Mouse (Mus musculus) heart, postnatal 0 days (tissue): ENCODE results near the gene Lama5. TPM values are rescaled to one million over a fixed set of nuclear protein-coding genes. Genes with fewer than 3 reads are reported as not detected.

Source experiments
- ATAC-seq: fragments of 200-750 bp; cut with Nextera tagmentation; 2 replicates; pipeline ENCODE4 v1.8.0; 2017; ENCODE audit warnings: low read depth, moderate number of reproducible peaks, moderate library complexity; ENCODE audit not compliant: insufficient read depth
- DNase-seq: peaks from one replicate; pipeline ENCODE4 v3.0.0-alpha.2; 2016; ENCODE audit warnings: low spot score
- H3K27ac ChIP-seq: fragments of 300-500 bp; sonication (generic); 2 replicates; pipeline ENCODE4 v1.5.1; 2014; ENCODE audit warnings: low read depth, mild to moderate bottlenecking
- H3K27me3 ChIP-seq: fragments of 300-500 bp; sonication (generic); 2 replicates; pipeline ENCODE4 v1.6.1; 2014; ENCODE audit warnings: low read length, mixed read lengths; ENCODE audit not compliant: control insufficient read depth, insufficient read depth
- H3K36me3 ChIP-seq: fragments of 300-500 bp; sonication (generic); replicated peaks from 2 replicates; pipeline ENCODE4 v1.6.1; 2014; ENCODE audit warnings: low read length, mixed read lengths; ENCODE audit not compliant: control insufficient read depth, insufficient read depth
- H3K4me1 ChIP-seq: fragments of 300-500 bp; sonication (generic); 2 replicates; pipeline ENCODE4 v1.6.1; 2014; ENCODE audit warnings: antibody characterized with exemption; ENCODE audit not compliant: control insufficient read depth, insufficient read depth
- H3K4me2 ChIP-seq: fragments of 300-500 bp; sonication (generic); 2 replicates; pipeline ENCODE4 v1.6.1; 2014; ENCODE audit warnings: low read depth, mild to moderate bottlenecking, low read length, moderate library complexity
- H3K4me3 ChIP-seq: fragments of 300-500 bp; sonication (generic); 2 replicates; pipeline ENCODE4 v1.5.1; 2014; ENCODE audit warnings: low read depth, low read length
- H3K9ac ChIP-seq: fragments of 300-500 bp; sonication (generic); replicated peaks from 2 replicates; pipeline ENCODE4 v1.6.1; 2014; ENCODE audit warnings: low read depth, low read length, mixed read lengths
- H3K9me3 ChIP-seq: fragments of 300-500 bp; sonication (generic); replicated peaks from 2 replicates; pipeline ENCODE4 v1.6.1; 2016; ENCODE audit warnings: low read length; ENCODE audit not compliant: control insufficient read depth
- CTCF ChIP-seq: IDR thresholded peaks from 2 replicates; pipeline ENCODE4 v1.5.1; 2016; ENCODE audit warnings: antibody characterized with exemption, control low read depth, low read depth
- EP300 ChIP-seq: IDR thresholded peaks from 2 replicates; pipeline ENCODE4 v1.6.1; 2016; ENCODE audit warnings: antibody characterized with exemption, low read depth
- WGBS: fragments of 180-500 bp; shearing (Covaris S2); extraction: QIAGEN DNeasy Blood & Tissue Kit; methylation state at CpG from one replicate; pipeline ENCODE4 v1.1.7; 2014; 5-methylcytosine and 5-hydroxymethylcytosine counted together
- polyA plus RNA-seq: library from polyadenylated mRNA; unstranded; fragments of >200 nt; fragmentation: Nextera tagmentation; extraction: Ambion mirVana; gene quantifications from 2 replicates; pipeline ENCODE4 v1.2.1, GENCODE M21; 2015
- total RNA-seq: library from RNA; depleted of rRNA; stranded (reverse); fragments of >200 nt; gene quantifications from 2 replicates; pipeline ENCODE4 v1.2.3, GENCODE M21; 2014; ENCODE audit warnings: low replicate concordance

Gene Lama5
- total and polyA plus RNA-seq, 2 experiments from 2014 or later = 16.9 to 95.7 TPM

GRCm38 (mm10) chr2:180233101-180233904, 7.6 kb upstream of the Lama5 start:
- no peaks in the 10 kb centered on the region for H3K9me3 ChIP-seq
- H3K4me2 ChIP-seq = no peak overlapping the region
- H3K9ac ChIP-seq = no peak overlapping the region
- TF ChIP-seq EP300 (no peak), CTCF (no peak)
- no peak overlapping the region for H3K27ac ChIP-seq
- H3K36me3 ChIP-seq = no peaks in the 10 kb centered on the region
- no peaks in the 10 kb centered on the region for H3K27me3 ChIP-seq
- ATAC-seq = no peak
- no peak overlapping the region for H3K4me3 ChIP-seq
- H3K4me1 ChIP-seq = peaks cover 22% of the 10 kb centered on the region
- 52% methylated on average over 7 of the region's 7 CpGs for WGBS
- DNase-seq = no peak

GRCm38 (mm10) chr2:180230482-180230881, 4.8 kb upstream of the Lama5 start:
- Histone ChIP-seq H3K4me2 (no peak overlapping the region), H3K4me1 (peaks cover 43% of the 10 kb centered on the region), H3K36me3 (no peaks in the 10 kb centered on the region), H3K9ac (no peak overlapping the region), H3K27me3 (peaks cover 6% of the 10 kb centered on the region; the same call in 1 of the 2 replicates), H3K9me3 (no peaks in the 10 kb centered on the region), H3K27ac (peak overlapping the region; percentile 64), H3K4me3 (no peak overlapping the region)
- WGBS = 32% methylated on average over 4 of the region's 4 CpGs
- TF ChIP-seq CTCF (no peak), EP300 (no peak)
- peak; percentile 10; the same call in 1 of the 2 replicates for ATAC-seq
- DNase-seq = no peak

- Histone ChIP-seq H3K4me2 (no peak overlapping the region), H3K36me3 (no peaks in the 10 kb centered on the region), H3K9ac (no peak overlapping the region), H3K9me3 (no peaks in the 10 kb centered on the region), H3K4me3 (no peak overlapping the region), H3K27me3 (peaks cover 14% of the 10 kb centered on the region; the same call in 1 of the 2 replicates), H3K27ac (peak overlapping the region; percentile 24; the same call in 1 of the 2 replicates), H3K4me1 (peaks cover 46% of the 10 kb centered on the region)
- DNase-seq (no peak), ATAC-seq (no peak)
- TF ChIP-seq CTCF (no peak), EP300 (no peak)
- WGBS = 76% methylated on average over 3 of the region's 3 CpGs
These were observed 3.5 kb upstream of the Lama5 start for GRCm38 (mm10) chr2:180229129-180229528.

GRCm38 (mm10) chr2:180228592-180228991, 2.9 kb upstream of the Lama5 start:
- no peaks in the 10 kb centered on the region for H3K36me3 ChIP-seq
- no peaks in the 10 kb centered on the region for H3K9me3 ChIP-seq
- 21% methylated on average over 7 of the region's 7 CpGs for WGBS
- no peak overlapping the region for H3K4me3 ChIP-seq
- peaks cover 14% of the 10 kb centered on the region; the same call in 1 of the 2 replicates for H3K27me3 ChIP-seq
- no peak overlapping the region for H3K4me2 ChIP-seq
- peak overlapping the region; percentile 24 for H3K27ac ChIP-seq
- DNase-seq (peak; percentile 50), ATAC-seq (no peak)
- TF ChIP-seq EP300 (no peak), CTCF (0 out of 2 replicates have a peak, but pooled peaks have one; percentile 10)
- peaks cover 46% of the 10 kb centered on the region for H3K4me1 ChIP-seq
- no peak overlapping the region for H3K9ac ChIP-seq

- H3K27ac ChIP-seq = peak overlapping the region; percentile 24
- WGBS = 44% methylated on average over 6 of the region's 6 CpGs
- DNase-seq (no peak), ATAC-seq (no peak)
- no peak overlapping the region for H3K4me3 ChIP-seq
- H3K9ac ChIP-seq = no peak overlapping the region
- H3K27me3 ChIP-seq = peaks cover 14% of the 10 kb centered on the region; the same call in 1 of the 2 replicates
- no peak for TF ChIP-seq EP300
- TF ChIP-seq CTCF = no peak
- H3K4me2 ChIP-seq = peak overlapping the region; percentile 51; the same call in 1 of the 2 replicates
- H3K36me3 ChIP-seq = no peaks in the 10 kb centered on the region
- no peaks in the 10 kb centered on the region for H3K9me3 ChIP-seq
- peaks cover 46% of the 10 kb centered on the region for H3K4me1 ChIP-seq
These were observed 2.4 kb upstream of the Lama5 start for GRCm38 (mm10) chr2:180228060-180228458.
